Mouse (Mus musculus) heart, embryonic 12.5 days (tissue): Measurements from ENCODE around the gene Acr. TPM values are rescaled to one million over a fixed set of nuclear protein-coding genes. Genes with fewer than 3 reads are reported as not detected.
A peak's percentile ranks its signal among the peaks of the same experiment; 100 is the strongest.

Source experiments
- ATAC-seq: fragments of 200-750 bp; cut with Nextera tagmentation; 2 replicates; pipeline ENCODE4 v1.8.0; 2017; ENCODE audit warnings: moderate TSS enrichment, moderate library complexity; ENCODE audit not compliant: insufficient number of reproducible peaks, low FRiP score
- H3K27ac ChIP-seq: fragments of 300-500 bp; sonication (generic); 2 replicates; pipeline ENCODE4 v1.5.1; 2016; ENCODE audit warnings: mild to moderate bottlenecking, moderate library complexity; ENCODE audit not compliant: poor library complexity, severe bottlenecking
- H3K27me3 ChIP-seq: fragments of 300-500 bp; sonication (generic); replicated peaks from 2 replicates; pipeline ENCODE4 v1.6.1; 2016; ENCODE audit warnings: mild to moderate bottlenecking, moderate library complexity
- H3K36me3 ChIP-seq: fragments of 300-500 bp; sonication (generic); 2 replicates; pipeline ENCODE4 v1.6.1; 2016; ENCODE audit warnings: mild to moderate bottlenecking, moderate library complexity
- H3K4me1 ChIP-seq: fragments of 300-500 bp; sonication (generic); replicated peaks from 2 replicates; pipeline ENCODE4 v1.6.1; 2016; ENCODE audit warnings: mild to moderate bottlenecking
- H3K4me2 ChIP-seq: fragments of 300-500 bp; sonication (generic); 2 replicates; pipeline ENCODE4 v1.6.1; 2016; ENCODE audit warnings: mild to moderate bottlenecking, moderate library complexity
- H3K4me3 ChIP-seq: fragments of 300-500 bp; sonication (generic); 2 replicates; pipeline ENCODE4 v1.5.1; 2016; ENCODE audit warnings: mild to moderate bottlenecking
- H3K9ac ChIP-seq: fragments of 300-500 bp; sonication (generic); 2 replicates; pipeline ENCODE4 v1.6.1; 2016; ENCODE audit warnings: mild to moderate bottlenecking, moderate library complexity
- H3K9me3 ChIP-seq: fragments of 300-500 bp; sonication (generic); replicated peaks from 2 replicates; pipeline ENCODE4 v1.6.1; 2016; ENCODE audit warnings: mild to moderate bottlenecking, moderate library complexity
- WGBS: fragments of 180-500 bp; shearing (Covaris S2); methylation state at CpG from one replicate; pipeline ENCODE4 v1.1.7; 2016; 5-methylcytosine and 5-hydroxymethylcytosine counted together
- polyA plus RNA-seq: library from polyadenylated mRNA; unstranded; fragments of >200 nt; fragmentation: Nextera tagmentation; extraction: Ambion mirVana; gene quantifications from 2 replicates; pipeline ENCODE4 v1.2.1, GENCODE M21; 2016

Acr gene
- polyA plus RNA-seq, 1 experiment from 2014 or later: 0.29 TPM

- no peak overlapping the region for H3K4me3 ChIP-seq
- no peaks in the 10 kb centered on the region for H3K27me3 ChIP-seq
- H3K4me1 ChIP-seq: no peaks in the 10 kb centered on the region
- no peak for ATAC-seq
- H3K36me3 ChIP-seq: peaks cover 21% of the 10 kb centered on the region
- 84% methylated on average over 11 of the region's 11 CpGs for WGBS
- no peaks in the 10 kb centered on the region for H3K9me3 ChIP-seq
- no peak overlapping the region for H3K9ac ChIP-seq
- H3K27ac ChIP-seq: no peak overlapping the region
- no peak overlapping the region for H3K4me2 ChIP-seq
These were observed 17.5 kb downstream of the Acr start for GRCm38 (mm10) chr15:89585631-89586030.

GRCm38 (mm10) chr15:89589146-89589545 lies 21.0 kb downstream of the Acr start:
- Histone ChIP-seq H3K4me1 (peaks cover 4% of the 10 kb centered on the region), H3K9ac (no peak overlapping the region), H3K9me3 (no peaks in the 10 kb centered on the region), H3K4me3 (no peak overlapping the region), H3K27me3 (no peaks in the 10 kb centered on the region), H3K27ac (no peak overlapping the region), H3K36me3 (peaks cover 4% of the 10 kb centered on the region; the same call in 1 of the 2 replicates), H3K4me2 (no peak overlapping the region)
- ATAC-seq: no peak
- WGBS: 78% methylated on average over 5 of the region's 5 CpGs

- peaks cover 4% of the 10 kb centered on the region; the same call in 1 of the 2 replicates for H3K36me3 ChIP-seq
- peak overlapping the region; percentile 84 for H3K9ac ChIP-seq
- no peaks in the 10 kb centered on the region for H3K9me3 ChIP-seq
- no peak overlapping the region for H3K27ac ChIP-seq
- WGBS: 4% methylated on average over 30 of the region's 30 CpGs
- no peaks in the 10 kb centered on the region for H3K27me3 ChIP-seq
- H3K4me1 ChIP-seq: peaks cover 4% of the 10 kb centered on the region
- peak overlapping the region; percentile 89 for H3K4me2 ChIP-seq
- H3K4me3 ChIP-seq: peak overlapping the region; percentile 92
- ATAC-seq: no peak
These were observed 23.2 kb downstream of the Acr start for GRCm38 (mm10) chr15:89591317-89591716.

- Histone ChIP-seq H3K27me3 (no peaks in the 10 kb centered on the region), H3K36me3 (no peaks in the 10 kb centered on the region), H3K9ac (peak within 1 kb of the TSS; percentile 84), H3K9me3 (no peaks in the 10 kb centered on the region), H3K27ac (no peak within 1 kb of the TSS), H3K4me3 (peak within 1 kb of the TSS; percentile 92), H3K4me2 (peak within 1 kb of the TSS; percentile 89), H3K4me1 (peaks cover 4% of the 10 kb centered on the region)
- peak; percentile 91 for ATAC-seq
- under 1% methylated on average over 35 of the region's 35 CpGs for WGBS
These were observed 23.8 kb downstream of the Acr start, which contains the start of gene Rabl2 for GRCm38 (mm10) chr15:89591723-89592455. Gene Rabl2, minus strand, starts transcription at chr15:89591923.

GRCm38 (mm10) chr15:89592548-89592947 lies 24.4 kb downstream of the Acr start:
- Histone ChIP-seq H3K36me3 (no peaks in the 10 kb centered on the region), H3K27me3 (no peaks in the 10 kb centered on the region), H3K4me1 (peaks cover 4% of the 10 kb centered on the region), H3K9ac (no peak overlapping the region), H3K4me2 (peak overlapping the region; percentile 89), H3K4me3 (peak overlapping the region; percentile 92), H3K9me3 (no peaks in the 10 kb centered on the region), H3K27ac (no peak overlapping the region)
- WGBS: 45% methylated on average over 4 of the region's 4 CpGs
- no peak for ATAC-seq

DNA sequence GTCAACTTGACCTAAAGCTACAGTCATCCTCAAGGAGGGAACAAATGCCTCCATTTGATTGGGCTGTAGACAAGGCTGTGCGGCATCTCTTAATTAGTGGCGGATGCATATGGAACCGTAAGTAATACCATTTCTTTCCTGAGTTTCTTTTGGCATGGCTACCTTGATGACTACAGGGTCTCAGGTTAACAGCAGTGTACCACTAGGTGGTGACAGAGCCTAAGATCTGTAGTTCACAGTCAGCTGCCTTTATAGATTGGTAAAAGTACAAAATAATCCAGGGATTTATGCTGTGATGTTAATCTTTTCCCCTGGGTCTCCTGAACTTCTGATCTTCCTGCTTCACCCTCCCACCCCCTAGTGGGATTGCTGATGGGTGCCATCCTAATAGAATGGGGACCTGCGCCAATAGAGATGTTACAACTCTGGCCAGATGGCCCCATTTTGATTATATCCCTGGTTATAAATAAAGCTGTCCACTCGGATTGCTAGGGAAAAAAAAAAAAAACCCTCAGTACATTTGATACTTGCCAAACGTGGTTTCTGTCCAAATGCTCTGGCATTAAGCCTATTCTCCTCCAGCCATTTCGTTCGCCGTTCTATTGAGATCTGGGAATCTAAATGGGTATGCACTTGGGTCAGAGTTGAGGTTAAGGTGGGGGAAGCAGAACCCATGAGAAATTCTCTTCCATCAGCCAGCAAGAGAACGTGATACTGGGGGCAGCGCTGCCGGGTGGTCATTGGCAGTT lies 37.9 kb downstream of the Acr start:
- H3K27ac ChIP-seq: no peak overlapping the region
- H3K4me1 ChIP-seq: no peaks in the 10 kb centered on the region
- H3K36me3 ChIP-seq: no peaks in the 10 kb centered on the region
- H3K27me3 ChIP-seq: no peaks in the 10 kb centered on the region
- WGBS: 76% methylated on average over 12 of the region's 12 CpGs
- no peak for ATAC-seq
- H3K4me3 ChIP-seq: no peak overlapping the region
- H3K9ac ChIP-seq: no peak overlapping the region
- no peak overlapping the region for H3K4me2 ChIP-seq
- peaks cover 4% of the 10 kb centered on the region; the same call in 1 of the 2 replicates for H3K9me3 ChIP-seq

DNA sequence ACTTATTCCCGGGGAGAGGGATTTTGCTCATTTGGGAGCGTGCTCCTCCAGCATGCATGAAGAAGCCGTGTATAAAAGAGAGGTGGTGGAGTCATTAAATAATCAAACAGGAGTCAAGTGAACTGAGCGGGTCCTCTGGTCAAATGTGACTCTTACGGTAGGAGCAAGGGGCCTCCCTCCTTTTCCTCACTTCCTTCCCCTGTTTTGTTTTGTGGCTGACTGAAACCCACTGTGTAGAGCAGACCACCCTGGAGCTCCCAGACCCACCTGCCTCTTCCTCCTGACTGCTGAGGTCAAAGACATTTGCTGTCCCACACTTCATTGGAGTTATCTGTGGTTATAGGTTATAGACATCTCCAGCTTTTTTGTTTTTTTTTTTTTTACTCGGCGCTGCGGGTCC lies 39.4 kb downstream of the Acr start:
- H3K9me3 ChIP-seq: peaks cover 5% of the 10 kb centered on the region
- no peak overlapping the region for H3K27ac ChIP-seq
- ATAC-seq: no peak
- H3K9ac ChIP-seq: no peak overlapping the region
- no peaks in the 10 kb centered on the region for H3K4me1 ChIP-seq
- no peak overlapping the region for H3K4me3 ChIP-seq
- H3K36me3 ChIP-seq: no peaks in the 10 kb centered on the region
- H3K4me2 ChIP-seq: no peak overlapping the region
- WGBS: 74% methylated on average over 8 of the region's 8 CpGs
- H3K27me3 ChIP-seq: no peaks in the 10 kb centered on the region

DNA sequence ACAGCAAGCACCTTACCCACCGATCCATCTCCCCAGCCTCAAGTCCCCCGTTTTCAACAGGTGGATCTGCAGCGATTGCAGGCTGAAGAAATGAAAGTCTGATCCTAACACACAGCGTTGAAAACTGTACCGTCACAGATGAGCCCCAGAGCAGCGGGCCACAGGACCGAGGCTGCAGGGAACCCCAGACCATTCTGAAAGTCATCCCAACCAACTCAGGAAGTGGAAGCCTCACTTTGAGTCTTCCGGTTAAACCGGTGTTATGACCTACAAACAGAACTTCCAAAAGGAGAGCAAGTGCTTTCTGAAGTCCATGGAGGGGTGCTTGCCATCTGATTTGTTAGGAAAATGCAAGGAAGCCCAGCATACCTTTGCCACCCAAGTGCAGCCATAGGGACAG lies 39.8 kb downstream of the Acr start:
- no peak overlapping the region for H3K9ac ChIP-seq
- H3K4me3 ChIP-seq: no peak overlapping the region
- no peaks in the 10 kb centered on the region for H3K36me3 ChIP-seq
- no peak overlapping the region for H3K27ac ChIP-seq
- no peak overlapping the region for H3K4me2 ChIP-seq
- no peaks in the 10 kb centered on the region for H3K4me1 ChIP-seq
- no peaks in the 10 kb centered on the region for H3K27me3 ChIP-seq
- ATAC-seq: no peak
- WGBS: 72% methylated on average over 9 of the region's 9 CpGs
- H3K9me3 ChIP-seq: peaks cover 5% of the 10 kb centered on the region

GRCm38 (mm10) chr15:89622312-89622958 lies 54.3 kb downstream of the Acr start:
- H3K27me3 ChIP-seq: no peaks in the 10 kb centered on the region
- no peak overlapping the region for H3K27ac ChIP-seq
- no peak overlapping the region for H3K4me3 ChIP-seq
- 77% methylated on average over 12 of the region's 12 CpGs for WGBS
- H3K4me2 ChIP-seq: no peak overlapping the region
- H3K36me3 ChIP-seq: no peaks in the 10 kb centered on the region
- 0 out of 2 replicates have a peak, but pooled peaks cover 4% of the 10 kb centered on the region for H3K4me1 ChIP-seq
- H3K9ac ChIP-seq: no peak overlapping the region
- H3K9me3 ChIP-seq: 0 out of 2 replicates have a peak, but pooled peaks cover 4% of the 10 kb centered on the region
- peak; percentile 55; the same call in 1 of the 2 replicates for ATAC-seq

DNA sequence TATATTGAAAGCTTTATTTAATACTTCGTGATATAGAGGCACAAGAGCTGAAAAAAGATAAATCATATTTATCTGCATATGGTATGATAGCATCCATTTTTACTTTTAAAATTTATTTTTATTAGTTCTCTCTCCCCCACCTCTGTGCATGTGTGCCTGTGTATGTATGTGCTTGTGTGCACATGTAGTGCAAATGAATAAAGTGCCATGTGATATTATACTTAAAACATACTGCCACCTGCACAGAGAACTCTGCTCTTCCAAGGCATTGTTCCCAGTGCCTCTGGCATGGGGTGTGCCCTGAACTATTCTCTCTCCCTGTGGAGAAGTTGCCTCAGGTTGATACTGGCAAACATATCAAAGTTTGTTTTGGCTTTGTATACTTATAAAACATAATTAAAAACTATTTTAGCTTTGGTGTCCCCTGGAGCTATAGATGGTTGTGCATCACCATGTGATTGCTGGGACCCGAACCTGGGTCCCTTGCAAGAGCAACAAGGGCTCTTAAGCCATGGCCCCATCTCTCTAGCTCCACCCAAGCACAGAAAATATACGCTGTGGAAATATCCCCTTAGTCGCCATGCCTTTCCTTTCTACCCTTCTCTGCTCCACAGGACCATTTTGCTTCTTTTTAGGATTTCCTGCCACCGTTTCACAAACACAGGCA lies 55.0 kb downstream of the Acr start:
- H3K4me3 ChIP-seq: no peak overlapping the region
- H3K36me3 ChIP-seq: no peaks in the 10 kb centered on the region
- 54% methylated on average over 5 of the region's 5 CpGs for WGBS

More for the DNA sequence above, 55.0 kb downstream of the Acr start:
- ATAC-seq: no peak
- Histone ChIP-seq H3K27me3 (no peaks in the 10 kb centered on the region), H3K4me2 (no peak overlapping the region), H3K4me1 (0 out of 2 replicates have a peak, but pooled peaks cover 4% of the 10 kb centered on the region), H3K9ac (no peak overlapping the region), H3K9me3 (0 out of 2 replicates have a peak, but pooled peaks cover 4% of the 10 kb centered on the region), H3K27ac (no peak overlapping the region)
